Mouse (Mus musculus): Measurements from ENCODE around the gene Rhox2b. TPM values are rescaled to one million over a fixed set of nuclear protein-coding genes. Genes with fewer than 3 reads are reported as not detected.
"Not testable (repeated sequence)": the region's sequence is repeated elsewhere in the genome, so short reads cannot be mapped to it uniquely, and the experiment has no call there.

Gene Rhox2b
- total RNA-seq (2021): not detected

- DNase-seq: not testable (repeated sequence)
Measured at GRCm38 (mm10) chrX:37411767-37412166, at the start of gene Rhox2b. Gene Rhox2b (plus strand): TSS chrX:37412067.

- not testable (repeated sequence) for DNase-seq
Measured at GRCm38 (mm10) chrX:37379728-37380127, 32.1 kb upstream of the Rhox2b start, which contains the start of gene Rhox3a2. Gene Rhox3a2 (plus strand): TSS chrX:37380028.

GRCm38 (mm10) chrX:37390548-37390947 lies 21.3 kb upstream of the Rhox2b start, which contains the start of gene Rhox4a2:
Gene Rhox4a2 (plus strand): TSS chrX:37390848.
- DNase-seq: not testable (repeated sequence)

GRCm38 (mm10) chrX:37432194-37432593 lies 20.3 kb downstream of the Rhox2b start, which contains the start of gene Rhox4b:
Gene Rhox4b (plus strand): TSS chrX:37432494.
- DNase-seq: not testable (repeated sequence)

- DNase-seq: not testable (repeated sequence)
Measured at GRCm38 (mm10) chrX:37453380-37453779, 41.5 kb downstream of the Rhox2b start, which contains the start of gene Rhox2c. Gene Rhox2c (plus strand): TSS chrX:37453680.

GRCm38 (mm10) chrX:37458285-37458684 lies 46.4 kb downstream of the Rhox2b start, which contains the start of gene Rhox3c:
Gene Rhox3c (plus strand): TSS chrX:37458585.
- not testable (repeated sequence) for DNase-seq

Other genes starting within 250 kb of the Rhox2b start
- not detected for gene Akap14, start 243.2 kb upstream of the Rhox2b start, total RNA-seq (2021)
- gene Ndufa1, start 220.9 kb upstream of the Rhox2b start, total RNA-seq (2021): 100 to 1,000 TPM; 565 to 671 TPM
- 1 to 10 TPM; 3.1 to 3.7 TPM for gene Rnf113a1, start 220.8 kb upstream of the Rhox2b start, total RNA-seq (2021)
- gene Gm9, start 201.0 kb upstream of the Rhox2b start, total RNA-seq (2021): not detected
- not detected for gene Rhox1, start 189.8 kb upstream of the Rhox2b start, total RNA-seq (2021)
- gene Rhox2a, start 167.1 kb upstream of the Rhox2b start, total RNA-seq (2021): not detected
- gene Rhox3a, start 162.1 kb upstream of the Rhox2b start, total RNA-seq (2021): not detected
- not detected for gene Rhox4a, start 146.7 kb upstream of the Rhox2b start, total RNA-seq (2021)
- gene Rhox3a2, start 32.0 kb upstream of the Rhox2b start, total RNA-seq (2021): not detected
- gene Rhox4a2, start 21.2 kb upstream of the Rhox2b start, total RNA-seq (2021): not detected
- not detected for gene Rhox4b, start 20.4 kb downstream of the Rhox2b start, total RNA-seq (2021)
- gene Rhox2c, start 41.6 kb downstream of the Rhox2b start, total RNA-seq (2021): not detected
- gene Rhox3c, start 46.5 kb downstream of the Rhox2b start, total RNA-seq (2021): not detected
- gene Rhox4c, start 68.3 kb downstream of the Rhox2b start, total RNA-seq (2021): not detected
- gene Rhox2d, start 81.4 kb downstream of the Rhox2b start, total RNA-seq (2021): not detected
- not detected for gene Rhox4d, start 102.3 kb downstream of the Rhox2b start, total RNA-seq (2021)
- not detected for gene Rhox2e, start 118.4 kb downstream of the Rhox2b start, total RNA-seq (2021)
- gene Rhox3e, start 130.0 kb downstream of the Rhox2b start, total RNA-seq (2021): not detected
- not detected for gene Rhox4e, start 145.3 kb downstream of the Rhox2b start, total RNA-seq (2021)
- gene Rhox2f, start 159.3 kb downstream of the Rhox2b start, total RNA-seq (2021): not detected
- gene Rhox3f, start 168.9 kb downstream of the Rhox2b start, total RNA-seq (2021): not detected
- gene Rhox4f, start 195.6 kb downstream of the Rhox2b start, total RNA-seq (2021): not detected
- not detected for gene Rhox3g, start 216.5 kb downstream of the Rhox2b start, total RNA-seq (2021)
- gene Rhox2g, start 231.4 kb downstream of the Rhox2b start, total RNA-seq (2021): not detected
- gene Rhox4g, start 239.3 kb downstream of the Rhox2b start, total RNA-seq (2021): not detected